Mouse (Mus musculus) adipocyte (in vitro differentiated cells): Measurements from ENCODE around the gene 4931428L18Rik.
A peak's percentile ranks its signal among the peaks of the same experiment; 100 is the strongest.
"Not testable (repeated sequence)": the region's sequence is repeated elsewhere in the genome, so short reads cannot be mapped to it uniquely, and the experiment has no call there.

Experiments used
- DNase-seq: peaks from one replicate; pipeline ENCODE4 v3.0.0-alpha.2; 2016; ENCODE audit warnings: low spot score

The 4931428L18Rik gene

GRCm38 (mm10) chr1:31058861-31059351, 163.6 kb downstream of the 4931428L18Rik start:
- peak; percentile 83 for DNase-seq

GRCm38 (mm10) chr1:31058196-31058595, 164.3 kb downstream of the 4931428L18Rik start:
- DNase-seq, result peak; percentile 45

- peak; percentile 48 for DNase-seq
These were observed 171.0 kb downstream of the 4931428L18Rik start for GRCm38 (mm10) chr1:31051370-31051921.

- DNase-seq, result peak; percentile 88
These were observed 172.4 kb downstream of the 4931428L18Rik start for GRCm38 (mm10) chr1:31049954-31050652.

- no peak for DNase-seq
These were observed 179.3 kb downstream of the 4931428L18Rik start for GRCm38 (mm10) chr1:31043208-31043607.

GRCm38 (mm10) chr1:31042793-31043192, 179.7 kb downstream of the 4931428L18Rik start:
- DNase-seq, result peak; percentile 38

GRCm38 (mm10) chr1:31033851-31034534, 188.5 kb downstream of the 4931428L18Rik start:
- peak; percentile 60 for DNase-seq

- peak; percentile 54 for DNase-seq
These were observed 190.1 kb downstream of the 4931428L18Rik start for GRCm38 (mm10) chr1:31032351-31032750.

- DNase-seq, result no peak
These were observed 199.3 kb downstream of the 4931428L18Rik start for GRCm38 (mm10) chr1:31023173-31023572.

- DNase-seq, result peak; percentile 99
These were observed 203.2 kb downstream of the 4931428L18Rik start for GRCm38 (mm10) chr1:31019283-31019682.

GRCm38 (mm10) chr1:31017377-31017776, 205.1 kb downstream of the 4931428L18Rik start:
- DNase-seq, result no peak

- DNase-seq, result no peak
These were observed 206.4 kb downstream of the 4931428L18Rik start for GRCm38 (mm10) chr1:31016068-31016467.

- DNase-seq, result peak; percentile 28
These were observed 207.2 kb downstream of the 4931428L18Rik start for GRCm38 (mm10) chr1:31015261-31015660.

- not testable (repeated sequence) for DNase-seq
These were observed 244.6 kb downstream of the 4931428L18Rik start, which contains the start of gene AC153137.1 for GRCm38 (mm10) chr1:30977868-30978267. AC153137.1 (minus strand) TSS chr1:30977968.

- DNase-seq, result not testable (repeated sequence)
These were observed 245.2 kb downstream of the 4931428L18Rik start for GRCm38 (mm10) chr1:30977239-30977638.

- no peak for DNase-seq
These were observed 270.7 kb downstream of the 4931428L18Rik start for GRCm38 (mm10) chr1:30951795-30952194.

- DNase-seq, result no peak
These were observed 272.0 kb downstream of the 4931428L18Rik start for GRCm38 (mm10) chr1:30950456-30950835.

- peak; percentile 95 for DNase-seq
These were observed 272.6 kb downstream of the 4931428L18Rik start for GRCm38 (mm10) chr1:30949710-30950455.

- peak; percentile 59 for DNase-seq
These were observed 273.4 kb downstream of the 4931428L18Rik start for GRCm38 (mm10) chr1:30948950-30949639.

GRCm38 (mm10) chr1:30948361-30948949, 274.0 kb downstream of the 4931428L18Rik start:
- peak; percentile 74 for DNase-seq
